In genomic region chr17:56255863-56256238, GRCm38 (mm10) we compare ENCODE assay signal across 8 mouse cellular contexts. TPM values are rescaled to one million over a fixed set of nuclear protein-coding genes. Genes with fewer than 3 reads are reported as not detected.
DNase-seq lines count a peak whose midpoint lies in the region; ATAC-seq and TF ChIP-seq lines count a peak whose summit lies in the region.

No protein-coding gene starts in this region.

- peak; percentile 87 for ATAC-seq in activated CD4-positive, CD25-positive, alpha-beta regulatory T cell, adult 4 months

- peak; percentile 78 for TF ChIP-seq POLR2A in cortical plate, adult 2 months (IDR thresholded peaks at IDR 0.05; ENCODE audit: extremely low read depth, insufficient read depth, low read length)

- H3K27ac ChIP-seq in cortical plate, adult 2 months (ENCODE audit: insufficient read depth, low read length), result peak overlapping the region; percentile 38

- peak overlapping the region; percentile 44 for H3K4me3 ChIP-seq in cortical plate, adult 2 months (ENCODE audit: insufficient read depth, low read length)
- H3K4me3 ChIP-seq in megakaryocyte, embryonic 14.5 days (replicated peaks), result peak overlapping the region; percentile 93

- peak; percentile 87 for TF ChIP-seq CTCF in cortical plate, adult 2 months (IDR thresholded peaks at IDR 0.05; ENCODE audit: extremely low read depth, insufficient read depth, low read length)

- peaks cover 13% of the 10 kb centered on the region for H3K4me1 ChIP-seq in cortical plate, adult 2 months (ENCODE audit: control insufficient read depth, insufficient read depth, low read length)
- peaks cover 60% of the 10 kb centered on the region for H3K4me1 ChIP-seq in megakaryocyte, embryonic 14.5 days

- H3K27me3 ChIP-seq in megakaryocyte, embryonic 14.5 days (replicated peaks), result no peaks in the 10 kb centered on the region

- peaks cover 28% of the 10 kb centered on the region for H3K36me3 ChIP-seq in megakaryocyte, embryonic 14.5 days (replicated peaks; ENCODE audit: low read length)

- H3K9me3 ChIP-seq in megakaryocyte, embryonic 14.5 days, result no peaks in the 10 kb centered on the region

- peak; percentile 96 to 97 for DNase-seq in gastrocnemius, adult 8-10 months (ENCODE audit: low spot score in 2 of 2)
- peak; percentile 92 for DNase-seq in hindlimb bud, embryonic 11.5 days (ENCODE audit: extremely low spot score, low read depth, low spot score)
- DNase-seq in left cerebral cortex, adult 8-10 months (ENCODE audit: low spot score in 2 of 2), result peak; percentile 97
- DNase-seq in right cerebral cortex, postnatal 10 days (ENCODE audit: low spot score in 2 of 2), result peak; percentile 99 to 100
- peak; percentile 99 for DNase-seq in urinary bladder, postnatal 25 days (ENCODE audit: low spot score)

RNA-seq across cellular contexts. Expression of gene Fem1a, which starts 0.8 kb away (rescaled TPM):
- 1 to 10 TPM; 4.5 to 5.8 TPM for polyA plus RNA-seq in activated CD4-positive, CD25-positive, alpha-beta regulatory T cell, adult 4 months (2017; shearing (Covaris generic))
- polyA plus RNA-seq in cortical plate, adult 2 months (2012; rRNA removed), result 23.3 and 24.1 TPM in 2 replicates
- total RNA-seq in gastrocnemius, adult 8-10 months (2022), result 100 to 1,000 TPM; 180 to 201 (median 196) TPM
- 10 to 100 TPM; 33.1 to 34.5 (median 33.8) TPM for total RNA-seq in left cerebral cortex, adult 8-10 months (2022)
- polyA plus RNA-seq in megakaryocyte, embryonic 14.5 days (2012; ENCODE audit: insufficient read depth, low replicate concordance), result 9.5 and 11.2 TPM in 2 replicates

RNA-seq across cellular contexts. Expression of gene Ticam1, which starts 20.7 kb away (rescaled TPM):
- 10 to 100 TPM in 1 of 2 experiments, 1 to 10 TPM in 1; 6.4 to 11.3 TPM for polyA plus RNA-seq in activated CD4-positive, CD25-positive, alpha-beta regulatory T cell, adult 4 months (2017; shearing (Covaris generic))
- polyA plus RNA-seq in cortical plate, adult 2 months (2012; rRNA removed), result 4.2 and 4.8 TPM in 2 replicates
- 1 to 10 TPM; 1.7 to 2.2 (median 2.0) TPM for total RNA-seq in gastrocnemius, adult 8-10 months (2022)
- total RNA-seq in left cerebral cortex, adult 8-10 months (2022), result 1 to 10 TPM; 5.7 to 8.4 (median 6.5) TPM
- 13.7 and 27.2 TPM in 2 replicates for polyA plus RNA-seq in megakaryocyte, embryonic 14.5 days (2012; ENCODE audit: insufficient read depth, low replicate concordance)

RNA-seq across cellular contexts. Expression of gene Plin3, which starts 36.8 kb away (rescaled TPM):
- polyA plus RNA-seq in activated CD4-positive, CD25-positive, alpha-beta regulatory T cell, adult 4 months (2017; shearing (Covaris generic)), result 10 to 100 TPM; 22.5 to 40.9 TPM
- 8.4 and 10.1 TPM in 2 replicates for polyA plus RNA-seq in cortical plate, adult 2 months (2012; rRNA removed)
- total RNA-seq in gastrocnemius, adult 8-10 months (2022), result 10 to 100 TPM; 22.9 to 44.8 (median 28.7) TPM
- total RNA-seq in left cerebral cortex, adult 8-10 months (2022), result 10 to 100 TPM; 14.6 to 18.2 (median 15.4) TPM
- 4.6 and 21.3 TPM in 2 replicates for polyA plus RNA-seq in megakaryocyte, embryonic 14.5 days (2012; ENCODE audit: insufficient read depth, low replicate concordance)

RNA-seq across cellular contexts. Expression of gene Dpp9, which starts 37.1 kb away (rescaled TPM):
- polyA plus RNA-seq in activated CD4-positive, CD25-positive, alpha-beta regulatory T cell, adult 4 months (2017; shearing (Covaris generic)), result 10 to 100 TPM; 11.5 to 16.9 TPM
- polyA plus RNA-seq in cortical plate, adult 2 months (2012; rRNA removed), result 51.2 and 52.0 TPM in 2 replicates
- 10 to 100 TPM; 37.9 to 45.7 (median 43.0) TPM for total RNA-seq in gastrocnemius, adult 8-10 months (2022)
- total RNA-seq in left cerebral cortex, adult 8-10 months (2022), result 10 to 100 TPM; 56.1 to 61.3 (median 59.8) TPM
- 55.6 and 60.2 TPM in 2 replicates for polyA plus RNA-seq in megakaryocyte, embryonic 14.5 days (2012; ENCODE audit: insufficient read depth, low replicate concordance)

RNA-seq across cellular contexts. Expression of gene Arrdc5, which starts 44.2 kb away (rescaled TPM):
- not detected for polyA plus RNA-seq in activated CD4-positive, CD25-positive, alpha-beta regulatory T cell, adult 4 months (2017; shearing (Covaris generic))
- polyA plus RNA-seq in cortical plate, adult 2 months (2012; rRNA removed), result not detected in 2 replicates
- not detected for total RNA-seq in gastrocnemius, adult 8-10 months (2022)
- not detected for total RNA-seq in left cerebral cortex, adult 8-10 months (2022)
- polyA plus RNA-seq in megakaryocyte, embryonic 14.5 days (2012; ENCODE audit: insufficient read depth, low replicate concordance), result not detected in 2 replicates

Comparison
In these comparisons a context has a peak if more than half of its experiments do, and no peak if none do; other contexts are left out.
1. Peak in every context shown above with its lines: DNase-seq, ATAC-seq, H3K4me3 ChIP-seq and H3K27ac ChIP-seq.